In the genomic region with DNA sequence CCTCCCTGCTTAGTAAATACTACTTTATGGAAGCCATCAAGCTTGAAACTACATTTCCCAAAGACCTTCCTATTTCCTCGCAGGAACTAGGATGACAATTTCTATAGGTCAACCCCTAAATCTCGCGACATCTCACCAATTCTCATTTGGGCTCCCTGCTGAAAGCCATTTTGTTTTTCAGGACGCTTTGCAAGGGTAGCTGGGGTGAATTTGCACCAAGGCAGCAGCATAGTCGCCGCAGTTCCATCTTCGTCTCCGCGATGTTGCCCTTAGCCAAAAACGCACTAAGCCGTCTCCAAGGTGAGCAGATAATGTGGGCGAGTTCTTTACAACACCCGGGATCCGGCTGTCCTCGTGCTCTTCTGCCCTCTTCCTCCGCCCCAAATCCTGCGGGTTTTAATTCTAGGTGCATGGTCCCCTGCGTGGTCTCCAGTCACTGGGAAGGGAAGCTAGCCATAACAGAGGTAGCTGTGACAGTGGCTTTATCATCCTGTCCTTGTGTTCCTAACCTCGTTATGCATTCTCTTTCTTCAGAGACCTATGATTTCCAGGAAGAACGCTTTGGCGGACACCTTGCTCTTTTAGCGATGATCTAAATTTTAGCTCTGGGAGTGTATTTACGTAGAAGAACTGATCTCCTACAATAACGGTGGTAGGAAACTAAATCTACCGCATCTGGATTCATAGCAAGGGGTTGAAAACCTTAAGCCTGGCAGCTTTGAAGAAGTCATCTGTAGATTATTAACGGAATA, we compare ENCODE assay signal across 8 mouse cellular contexts. TPM values are rescaled to one million over a fixed set of nuclear protein-coding genes. Genes with fewer than 3 reads are reported as not detected.
DNase-seq lines count a peak whose midpoint lies in the region; ATAC-seq and TF ChIP-seq lines count a peak whose summit lies in the region.

A gene (plus strand): TSS at position 130 of the 752 bp plus-strand sequence.

- TF ChIP-seq CTCF in lung, postnatal 0 days (IDR thresholded peaks at IDR 0.05): no peak

- peaks cover 7% of the 10 kb centered on the region; the same call in 1 of the 2 replicates for H3K36me3 ChIP-seq in hindbrain, embryonic 12.5 days
- H3K36me3 ChIP-seq in lung, postnatal 0 days (ENCODE audit: insufficient read depth, low read length): no peaks in the 10 kb centered on the region

- WGBS in hindbrain, embryonic 12.5 days: 17% methylated on average over 26 of the region's 26 CpGs
- 11% methylated on average over 26 of the region's 26 CpGs for WGBS in lung, postnatal 0 days

- ATAC-seq in hindbrain, embryonic 12.5 days (ENCODE audit: low FRiP score): peak; percentile 24
- ATAC-seq in lung, postnatal 0 days: peak; percentile 59

- H3K4me2 ChIP-seq in hindbrain, embryonic 12.5 days (replicated peaks): peak within 1 kb of the TSS; percentile 50
- H3K4me2 ChIP-seq in lung, postnatal 0 days (replicated peaks; ENCODE audit: low read depth, low read length): peak within 1 kb of the TSS; percentile 50

- H3K9ac ChIP-seq in hindbrain, embryonic 12.5 days: peak within 1 kb of the TSS; percentile 65
- peak within 1 kb of the TSS; percentile 50 for H3K9ac ChIP-seq in lung, postnatal 0 days (replicated peaks; ENCODE audit: low read depth)

- H3K4me3 ChIP-seq in hindbrain, embryonic 12.5 days: peak within 1 kb of the TSS; percentile 52
- peak within 1 kb of the TSS; percentile 46 for H3K4me3 ChIP-seq in lung, postnatal 0 days (ENCODE audit: low read depth, low read length)

- no peaks in the 10 kb centered on the region for H3K4me1 ChIP-seq in hindbrain, embryonic 12.5 days
- no peaks in the 10 kb centered on the region for H3K4me1 ChIP-seq in lung, postnatal 0 days (ENCODE audit: insufficient read depth, low read depth, low read length)

- DNase-seq in T-cell, adult 2 months (ENCODE audit: low spot score): peak; percentile 80
- peak; percentile 75 to 83 for DNase-seq in cerebellum, postnatal 25 days
- peak; percentile 46 to 62 for DNase-seq in frontal cortex, postnatal 14 days (ENCODE audit: low spot score in 2 of 2)
- peak; percentile 62 to 70 for DNase-seq in layer of hippocampus, postnatal 10 days (ENCODE audit: low spot score in 2 of 2)
- peak; percentile 93 for DNase-seq in lung, postnatal 0 days (ENCODE audit: low spot score)
- peak; percentile 57 for DNase-seq in ovary, postnatal 14 days (ENCODE audit: low spot score)
- peak; percentile 82 for DNase-seq in thymus, postnatal 14 days

- no peaks in the 10 kb centered on the region for H3K9me3 ChIP-seq in hindbrain, embryonic 12.5 days (replicated peaks)
- H3K9me3 ChIP-seq in lung, postnatal 0 days (ENCODE audit: low read length): no peaks in the 10 kb centered on the region

- no peaks in the 10 kb centered on the region for H3K27me3 ChIP-seq in hindbrain, embryonic 12.5 days
- no peaks in the 10 kb centered on the region for H3K27me3 ChIP-seq in lung, postnatal 0 days (replicated peaks; ENCODE audit: insufficient read depth, low read length)

- TF ChIP-seq EP300 in lung, postnatal 0 days (IDR thresholded peaks at IDR 0.05): 0 out of 2 replicates have a peak, but pooled peaks have one; percentile 8

- H3K27ac ChIP-seq in hindbrain, embryonic 12.5 days: peak within 1 kb of the TSS; percentile 82
- peak within 1 kb of the TSS; percentile 75 for H3K27ac ChIP-seq in lung, postnatal 0 days (ENCODE audit: low read length)

RNA-seq across cellular contexts. Expression of the gene that starts here (rescaled TPM):
- 285 and 293 TPM in 2 replicates for polyA plus RNA-seq in hindbrain, embryonic 12.5 days (2016; fragmentation: Nextera tagmentation; extraction: Ambion mirVana)
- total RNA-seq in layer of hippocampus, postnatal 10 days (2021): 100 to 1,000 TPM; 304 to 332 TPM
- polyA plus RNA-seq in lung, postnatal 0 days (2015; fragmentation: Nextera tagmentation; extraction: Ambion mirVana): 260 and 297 TPM in 2 replicates

Comparison
In these comparisons a context has a peak if more than half of its experiments do, and no peak if none do; other contexts are left out.
1. Peak in every context shown above with its lines: DNase-seq, ATAC-seq, H3K4me3 ChIP-seq and H3K27ac ChIP-seq.